Mouse (Mus musculus) heart, adult 11 months (tissue): ENCODE results near the gene Rab19.
"Not testable (repeated sequence)": the region's sequence is repeated elsewhere in the genome, so short reads cannot be mapped to it uniquely, and the experiment has no call there.

ENCODE experiments used
- DNase-seq: peaks from one replicate; pipeline ENCODE4 v3.0.0; 2022

Gene Rab19

GRCm38 (mm10) chr6:39381125-39381880 lies at the start of gene Rab19:
Gene Rab19 (plus strand): TSS chr6:39381175.
- DNase-seq = peak; percentile 95

DNA sequence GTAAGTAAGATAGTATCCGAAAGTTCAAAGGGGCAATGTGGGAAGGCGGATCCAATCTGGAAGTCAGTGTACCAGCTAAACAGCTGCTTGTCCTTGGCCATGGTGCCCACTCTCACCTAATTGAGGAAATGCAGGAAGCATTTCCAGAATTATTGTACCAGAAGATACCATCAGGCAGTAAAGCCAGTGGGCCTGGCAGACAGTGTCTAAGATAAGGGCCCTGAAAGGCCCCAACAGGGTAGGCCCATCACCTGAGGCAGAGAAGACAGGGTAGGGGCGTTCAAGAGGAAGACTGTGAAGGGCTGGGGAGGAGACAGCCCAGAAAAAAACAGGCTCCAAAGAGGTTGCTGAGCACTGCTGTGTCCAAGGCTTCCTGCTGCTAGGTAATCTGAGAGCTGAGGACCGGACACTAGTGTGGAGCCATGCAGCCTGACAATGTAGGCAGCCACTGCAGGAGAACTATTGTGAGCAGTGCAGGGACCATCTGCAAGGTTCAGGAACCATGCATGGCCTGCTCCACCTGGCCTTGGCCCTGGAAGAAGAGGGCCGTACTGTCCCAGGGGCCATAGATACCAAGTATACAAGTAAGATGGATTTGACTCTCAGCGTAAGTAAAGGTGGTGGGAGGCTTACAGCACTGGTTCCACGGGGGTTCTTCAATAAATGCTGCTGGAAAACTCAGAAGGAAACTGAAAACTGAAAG lies 48.8 kb upstream of the Rab19 start:
- DNase-seq = no peak

GRCm38 (mm10) chr6:39334224-39334623 lies 46.8 kb upstream of the Rab19 start:
- peak; percentile 92 for DNase-seq

GRCm38 (mm10) chr6:39334873-39335272 lies 46.1 kb upstream of the Rab19 start:
- no peak for DNase-seq

- DNase-seq = no peak
Observed at GRCm38 (mm10) chr6:39338359-39338758, 42.6 kb upstream of the Rab19 start.

DNA sequence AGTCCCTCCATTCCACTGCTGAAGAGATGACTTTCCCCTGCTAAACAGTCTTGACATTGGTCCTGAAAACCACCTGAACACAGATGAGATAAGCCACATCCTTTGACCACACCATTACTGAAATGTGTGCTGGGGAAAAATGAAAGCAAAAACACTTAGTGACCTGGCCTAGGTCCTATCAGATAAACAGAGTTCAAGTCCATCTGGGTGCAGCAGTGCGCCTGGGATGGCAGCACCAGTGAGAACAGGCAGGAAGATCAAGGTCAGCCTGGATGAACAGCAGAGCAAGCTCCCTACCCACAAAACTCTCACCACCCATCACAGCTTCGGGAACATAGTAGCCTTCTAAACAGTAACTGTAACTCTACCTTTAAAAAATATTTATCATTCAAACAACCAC lies 39.2 kb upstream of the Rab19 start:
- DNase-seq = peak; percentile 90

- DNase-seq = peak; percentile 95
Observed at GRCm38 (mm10) chr6:39344020-39344419, 37.0 kb upstream of the Rab19 start.

DNA sequence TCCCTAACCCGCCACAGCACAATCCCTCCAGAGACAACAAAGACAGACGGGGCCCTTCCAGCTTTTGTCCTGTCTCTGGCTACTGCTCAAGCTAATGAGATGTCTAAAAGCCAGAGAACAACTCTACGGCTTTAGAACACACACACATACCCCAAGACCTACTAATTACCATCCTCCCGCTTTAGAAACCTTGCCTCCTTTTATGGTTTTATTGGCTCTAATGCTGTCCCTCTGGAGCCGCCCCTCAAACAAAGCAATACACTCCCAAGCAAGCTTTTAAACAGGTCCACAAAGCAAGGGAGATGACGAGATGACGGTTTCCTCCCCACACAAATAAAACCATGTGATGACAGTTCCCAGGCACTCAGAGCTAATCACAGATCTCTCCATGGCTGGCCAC lies 35.5 kb upstream of the Rab19 start:
- no peak for DNase-seq

DNA sequence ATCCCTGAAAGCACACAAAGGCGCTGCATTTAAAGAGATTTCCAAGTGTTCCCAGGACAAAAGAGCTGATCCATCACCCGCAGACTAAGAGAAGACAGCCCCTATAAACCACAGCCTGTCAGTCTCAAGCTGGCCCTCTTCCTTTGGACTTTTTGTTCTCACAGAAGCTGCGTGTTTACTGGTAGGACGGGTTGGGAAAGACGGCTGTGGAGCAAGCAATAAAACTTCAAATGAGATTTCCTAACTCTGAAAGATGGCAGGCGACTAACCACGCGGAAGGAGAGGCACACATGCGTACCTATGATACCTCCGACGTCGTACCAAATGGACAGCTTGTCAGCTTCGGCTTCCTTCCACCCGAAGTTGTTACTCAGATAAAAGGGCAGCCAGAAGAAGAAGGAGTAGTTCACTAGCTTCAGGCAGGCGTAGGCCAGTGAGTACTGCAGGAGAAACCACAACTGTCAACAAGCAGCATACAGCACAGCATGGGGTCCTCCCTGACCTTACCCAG lies 33.9 kb upstream of the Rab19 start:
- DNase-seq = no peak

GRCm38 (mm10) chr6:39347880-39348814 lies 32.8 kb upstream of the Rab19 start:
- peak; percentile 92 for DNase-seq

GRCm38 (mm10) chr6:39348946-39349345 lies 32.0 kb upstream of the Rab19 start:
- no peak for DNase-seq

- DNase-seq = not testable (repeated sequence)
Observed at GRCm38 (mm10) chr6:39359207-39359606, 21.8 kb upstream of the Rab19 start.

DNA sequence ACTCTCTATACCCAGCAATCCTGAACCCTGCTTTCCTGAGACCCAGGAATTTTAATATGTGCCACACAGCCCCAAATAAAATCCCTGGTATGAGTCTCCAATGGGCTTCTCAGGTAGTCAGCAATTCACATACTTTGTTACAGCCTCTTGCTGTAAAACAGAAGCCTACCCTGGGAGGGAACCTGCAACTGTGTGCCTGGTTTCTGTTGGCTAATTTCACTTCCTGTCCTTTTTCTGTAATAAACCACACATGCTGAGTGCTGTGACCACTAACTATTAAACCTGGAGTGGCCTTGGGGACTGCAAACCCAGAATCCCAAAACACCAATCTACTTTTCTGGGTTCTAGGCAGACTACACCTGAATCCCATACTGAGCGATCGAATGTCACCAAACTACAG lies 18.3 kb upstream of the Rab19 start:
- DNase-seq = no peak

GRCm38 (mm10) chr6:39369631-39370030 lies 11.3 kb upstream of the Rab19 start:
- DNase-seq = no peak

DNA sequence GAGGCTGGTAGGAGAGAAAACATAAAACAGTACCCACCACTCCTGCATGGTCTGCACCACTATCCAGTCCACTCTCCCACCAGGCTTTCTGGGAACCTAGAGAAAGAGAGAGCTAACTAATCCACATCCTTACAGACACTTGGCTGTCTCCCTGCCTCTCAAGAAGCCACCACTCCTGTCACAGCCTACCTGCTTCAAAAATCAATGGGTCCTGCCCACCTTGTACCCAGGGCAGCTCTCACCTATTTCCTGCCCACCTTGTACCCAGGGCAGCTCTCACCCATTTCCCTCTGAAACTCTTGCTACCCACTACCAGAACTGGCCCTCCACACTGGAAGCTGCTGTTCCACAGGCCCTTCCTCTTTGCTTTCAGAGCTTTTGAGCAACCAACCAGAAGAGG lies 8.9 kb upstream of the Rab19 start:
- peak; percentile 92 for DNase-seq

- DNase-seq = peak; percentile 99
Observed at GRCm38 (mm10) chr6:39372727-39373126, 8.2 kb upstream of the Rab19 start.

DNA sequence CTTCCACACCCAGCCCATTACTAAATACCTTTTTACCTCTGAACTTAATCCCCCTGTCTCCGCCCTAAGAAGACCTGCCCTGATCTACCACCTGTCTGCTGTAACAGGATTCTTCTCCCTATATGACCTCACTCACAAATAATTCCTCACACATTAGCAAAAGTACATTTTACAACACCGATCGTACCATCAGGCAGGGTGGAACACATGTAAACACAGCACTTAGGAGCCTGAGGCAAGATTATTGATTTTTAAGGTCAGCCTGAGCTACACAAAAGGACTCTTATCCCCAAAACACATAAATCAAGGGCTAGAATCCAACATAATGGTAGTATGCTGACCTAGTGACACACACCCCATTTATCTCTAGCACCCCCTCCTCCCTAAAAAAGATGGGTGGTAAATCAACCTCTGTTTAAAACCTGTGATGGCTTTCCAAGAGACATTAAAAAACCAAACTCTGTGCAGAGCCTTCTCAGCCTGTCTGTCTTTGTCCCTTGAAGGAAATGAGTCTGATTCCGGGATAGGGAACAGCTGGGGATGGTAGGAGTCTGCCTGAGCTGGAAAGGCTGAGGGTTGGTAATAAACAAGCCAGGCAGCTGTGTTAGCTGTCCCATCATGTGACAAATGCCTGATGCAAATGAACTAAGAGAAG lies 7.5 kb upstream of the Rab19 start:
- no peak for DNase-seq

GRCm38 (mm10) chr6:39376775-39377174 lies 4.2 kb upstream of the Rab19 start:
- DNase-seq = no peak

GRCm38 (mm10) chr6:39377311-39377827 lies 3.6 kb upstream of the Rab19 start, which contains the start of gene Slc37a3:
Gene Slc37a3 (minus strand): TSS chr6:39377675.
- DNase-seq = peak; percentile 99

DNA sequence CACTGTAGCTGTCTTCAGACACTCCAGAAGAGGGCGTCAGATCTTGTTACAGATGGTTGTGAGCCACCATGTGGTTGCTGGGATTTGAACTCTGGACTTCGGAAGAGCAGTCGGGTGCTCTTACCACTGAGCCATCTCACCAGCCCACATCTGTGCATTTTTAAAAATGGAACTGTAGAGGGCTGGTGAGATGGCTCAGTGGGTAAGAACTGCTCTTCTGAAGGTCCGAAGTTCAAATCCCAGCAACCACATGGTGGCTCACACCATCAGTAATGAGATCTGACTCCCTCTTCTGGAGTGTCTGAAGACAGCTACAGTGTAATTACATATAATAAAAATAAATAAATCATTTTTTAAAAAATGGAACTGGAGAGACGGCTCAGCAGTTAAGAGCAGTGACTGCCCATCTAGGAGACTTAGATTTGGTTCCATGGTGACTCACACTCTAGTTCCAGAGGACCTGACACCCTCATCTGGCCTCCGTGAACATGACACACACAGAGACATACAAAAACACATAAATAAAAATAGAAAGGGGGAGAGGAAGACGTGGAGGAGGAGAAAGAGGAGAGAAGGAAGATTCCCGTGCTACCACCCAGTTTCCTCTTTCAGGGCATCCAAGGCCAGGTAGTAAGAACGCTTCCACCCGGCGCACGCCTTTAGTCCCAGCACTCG lies 2.7 kb upstream of the Rab19 start:
- not testable (repeated sequence) for DNase-seq

GRCm38 (mm10) chr6:39379224-39379623 lies 1.8 kb upstream of the Rab19 start:
- DNase-seq = peak; percentile 92

GRCm38 (mm10) chr6:39379749-39380148 lies 1.2 kb upstream of the Rab19 start:
- no peak for DNase-seq
